ENCODE assay signal across 17 mouse cellular contexts in genomic region chr10:8506247-8506573, GRCm38 (mm10). TPM values are rescaled to one million over a fixed set of nuclear protein-coding genes. Genes with fewer than 3 reads are reported as not detected.
DNase-seq lines count a peak whose midpoint lies in the region; ATAC-seq lines count a peak whose summit lies in the region.
"Had no signal": no experiment of that assay in that cellular context is flagged by ENCODE, and none has a peak within 500 bp of the region (broad histone marks: within the 10 kb centered on the region; RNA-seq: fewer than 3 reads in every experiment).

No protein-coding gene starts in this region.

- 0 out of 2 replicates have a peak, but pooled peaks have one; percentile 13 for ATAC-seq in neutrophil, adult 5-6 weeks (ENCODE audit: extremely low read depth, insufficient number of reproducible peaks, low FRiP score, poor library complexity, severe bottlenecking)
- ATAC-seq: forebrain, embryonic 16.5 days; hindbrain, postnatal 0 days had no signal

- DNase-seq in thymus, postnatal 0 days (ENCODE audit: low spot score) = peak; percentile 21
- DNase-seq in thymus, postnatal 14 days = no peak
- peak; percentile 23 to 35 for DNase-seq in CD8-positive naive resting alpha-beta T cell, adult 2 months (ENCODE audit: low read depth in 2 of 2, low spot score in 2 of 2)
- peak; percentile 54 for DNase-seq in fibroblast of lung, adult 2 months (ENCODE audit: low read depth)
- DNase-seq in cerebellum, adult 11-12 months = no peak
- DNase-seq in thymus, postnatal 25 days = no peak
- no peak for DNase-seq in right cerebral cortex, adult 2 months (ENCODE audit: low spot score in 2 of 2)
- DNase-seq: cerebellum, adult 8-10 months; gastrocnemius, postnatal 36 days; kidney, adult 18-20 months; kidney, postnatal 14 days; left cerebral cortex, postnatal 4 days; lung, adult 2 months; right cerebral cortex, postnatal 4 days had no signal

RNA-seq across cellular contexts. Expression of gene Ust, which starts 12.4 kb away (rescaled TPM):
- 3.1 TPM in 2 replicates for polyA plus RNA-seq in thymus, postnatal 0 days (2015; fragmentation: Nextera tagmentation; extraction: Ambion mirVana)
- 0.93 and 1.4 TPM in 2 replicates for total RNA-seq in neutrophil, adult 5-6 weeks (2017)

Comparison
In these comparisons a context has a peak if more than half of its experiments do, and no peak if none do; other contexts are left out.
1. DNase-seq: peak in thymus, postnatal 0 days (single experiment), CD8-positive naive resting alpha-beta T cell, adult 2 months (2 of 2) and fibroblast of lung, adult 2 months (single experiment); none in thymus, postnatal 14 days (single experiment), cerebellum, adult 11-12 months (single experiment), thymus, postnatal 25 days (single experiment) and right cerebral cortex, adult 2 months (0 of 2).